Mouse (Mus musculus): ENCODE results near the gene Ltbp3. TPM values are rescaled to one million over a fixed set of nuclear protein-coding genes. Genes with fewer than 3 reads are reported as not detected.

Gene Ltbp3
- polyA plus RNA-seq, 2 experiments: 99.8 to 341 TPM

GRCm38 (mm10) chr19:5724549-5724941 is 16.2 kb upstream of the Ltbp3 start:
- H3K4me1 ChIP-seq (ENCODE audit: control insufficient read depth, insufficient read depth, low read length): peaks cover 29% of the 10 kb centered on the region
- H3K36me3 ChIP-seq (ENCODE audit: control insufficient read depth, insufficient read depth, low read length): peaks cover 41% of the 10 kb centered on the region
- H3K27ac ChIP-seq (replicated peaks; ENCODE audit: low read depth, low read length): no peak overlapping the region
- peak overlapping the region; percentile 5; the same call in 1 of the 2 replicates for H3K9ac ChIP-seq (ENCODE audit: low read depth, low read length, severe bottlenecking)
- 66% methylated on average over 7 of the region's 7 CpGs for WGBS
- H3K4me2 ChIP-seq (replicated peaks; ENCODE audit: low read depth, low read length, severe bottlenecking): peak overlapping the region; percentile 61; the same call in 1 of the 2 replicates
- no peaks in the 10 kb centered on the region for H3K9me3 ChIP-seq (ENCODE audit: control insufficient read depth, low read length)
- ATAC-seq (ENCODE audit: low FRiP score, low read depth) (no peak), DNase-seq (ENCODE audit: low spot score) (no peak)
- no peak for TF ChIP-seq POLR2A (IDR thresholded peaks at IDR 0.05; ENCODE audit: borderline replicate concordance, extremely low read depth, insufficient read depth, insufficient read length)
- peak overlapping the region; percentile 41; the same call in 1 of the 2 replicates for H3K4me3 ChIP-seq (replicated peaks; ENCODE audit: low read length)
- H3K27me3 ChIP-seq (ENCODE audit: control insufficient read depth, insufficient read depth, low read length): no peaks in the 10 kb centered on the region

- Histone ChIP-seq H3K4me3 (replicated peaks; ENCODE audit: low read length) (peak overlapping the region; percentile 41), H3K9ac (ENCODE audit: low read depth, low read length, severe bottlenecking) (peak overlapping the region; percentile 60), H3K36me3 (ENCODE audit: control insufficient read depth, insufficient read depth, low read length) (peaks cover 39% of the 10 kb centered on the region), H3K4me2 (replicated peaks; ENCODE audit: low read depth, low read length, severe bottlenecking) (peak overlapping the region; percentile 61), H3K9me3 (ENCODE audit: control insufficient read depth, low read length) (no peaks in the 10 kb centered on the region), H3K4me1 (ENCODE audit: control insufficient read depth, insufficient read depth, low read length) (peaks cover 32% of the 10 kb centered on the region), H3K27ac (replicated peaks; ENCODE audit: low read depth, low read length) (0 out of 2 replicates have a peak overlapping the region, but pooled peaks have one; percentile 33), H3K27me3 (ENCODE audit: control insufficient read depth, insufficient read depth, low read length) (no peaks in the 10 kb centered on the region)
- ATAC-seq (ENCODE audit: low FRiP score, low read depth) (peak; percentile 35), DNase-seq (ENCODE audit: low spot score) (peak; percentile 64)
- 74% methylated on average over 12 of the region's 12 CpGs for WGBS
- no peak for TF ChIP-seq POLR2A (IDR thresholded peaks at IDR 0.05; ENCODE audit: borderline replicate concordance, extremely low read depth, insufficient read depth, insufficient read length)
These were observed 15.5 kb upstream of the Ltbp3 start for GRCm38 (mm10) chr19:5725029-5725707.

- peaks cover 37% of the 10 kb centered on the region for H3K4me1 ChIP-seq (ENCODE audit: control insufficient read depth, insufficient read depth, low read length)
- peak within 1 kb of the TSS; percentile 60 for H3K9ac ChIP-seq (ENCODE audit: low read depth, low read length, severe bottlenecking)
- H3K4me3 ChIP-seq (replicated peaks; ENCODE audit: low read length): peak within 1 kb of the TSS; percentile 91
- TF ChIP-seq POLR2A (IDR thresholded peaks at IDR 0.05; ENCODE audit: borderline replicate concordance, extremely low read depth, insufficient read depth, insufficient read length): no peak
- H3K9me3 ChIP-seq (ENCODE audit: control insufficient read depth, low read length): no peaks in the 10 kb centered on the region
- H3K4me2 ChIP-seq (replicated peaks; ENCODE audit: low read depth, low read length, severe bottlenecking): peak within 1 kb of the TSS; percentile 88
- peak within 1 kb of the TSS; percentile 33; the same call in 1 of the 2 replicates for H3K27ac ChIP-seq (replicated peaks; ENCODE audit: low read depth, low read length)
- ATAC-seq (ENCODE audit: low FRiP score, low read depth): no peak
- no peaks in the 10 kb centered on the region for H3K27me3 ChIP-seq (ENCODE audit: control insufficient read depth, insufficient read depth, low read length)
- DNase-seq (ENCODE audit: low spot score): peak; percentile 49
- 14% methylated on average over 36 of the region's 49 CpGs for WGBS
- H3K36me3 ChIP-seq (ENCODE audit: control insufficient read depth, insufficient read depth, low read length): peaks cover 35% of the 10 kb centered on the region
These were observed 14.8 kb upstream of the Ltbp3 start, which contains the start of gene Ehbp1l1 for GRCm38 (mm10) chr19:5725767-5726515. TSS of gene Ehbp1l1 (minus strand) at chr19:5726317.

GRCm38 (mm10) chr19:5726961-5727578 is 13.6 kb upstream of the Ltbp3 start:
- Histone ChIP-seq H3K4me1 (ENCODE audit: control insufficient read depth, insufficient read depth, low read length) (peaks cover 42% of the 10 kb centered on the region), H3K36me3 (ENCODE audit: control insufficient read depth, insufficient read depth, low read length) (peaks cover 24% of the 10 kb centered on the region), H3K9ac (ENCODE audit: low read depth, low read length, severe bottlenecking) (peak overlapping the region; percentile 35), H3K9me3 (ENCODE audit: control insufficient read depth, low read length) (no peaks in the 10 kb centered on the region), H3K27me3 (ENCODE audit: control insufficient read depth, insufficient read depth, low read length) (no peaks in the 10 kb centered on the region), H3K4me2 (replicated peaks; ENCODE audit: low read depth, low read length, severe bottlenecking) (peak overlapping the region; percentile 88), H3K27ac (replicated peaks; ENCODE audit: low read depth, low read length) (no peak overlapping the region), H3K4me3 (replicated peaks; ENCODE audit: low read length) (peak overlapping the region; percentile 91)
- no peak for DNase-seq (ENCODE audit: low spot score)
- no peak for ATAC-seq (ENCODE audit: low FRiP score, low read depth)
- no peak for TF ChIP-seq POLR2A (IDR thresholded peaks at IDR 0.05; ENCODE audit: borderline replicate concordance, extremely low read depth, insufficient read depth, insufficient read length)
- WGBS: 74% methylated on average over 15 of the region's 15 CpGs

GRCm38 (mm10) chr19:5727701-5728100 is 13.0 kb upstream of the Ltbp3 start:
- H3K4me2 ChIP-seq (replicated peaks; ENCODE audit: low read depth, low read length, severe bottlenecking): peak overlapping the region; percentile 88
- 2% methylated on average over 14 of the region's 14 CpGs for WGBS
- no peak for ATAC-seq (ENCODE audit: low FRiP score, low read depth)
- peaks cover 18% of the 10 kb centered on the region for H3K36me3 ChIP-seq (ENCODE audit: control insufficient read depth, insufficient read depth, low read length)
- no peaks in the 10 kb centered on the region for H3K27me3 ChIP-seq (ENCODE audit: control insufficient read depth, insufficient read depth, low read length)
- peaks cover 42% of the 10 kb centered on the region for H3K4me1 ChIP-seq (ENCODE audit: control insufficient read depth, insufficient read depth, low read length)
- peak overlapping the region; percentile 91 for H3K4me3 ChIP-seq (replicated peaks; ENCODE audit: low read length)
- no peak overlapping the region for H3K27ac ChIP-seq (replicated peaks; ENCODE audit: low read depth, low read length)
- no peak for TF ChIP-seq POLR2A (IDR thresholded peaks at IDR 0.05; ENCODE audit: borderline replicate concordance, extremely low read depth, insufficient read depth, insufficient read length)
- peak overlapping the region; percentile 98 for H3K9ac ChIP-seq (ENCODE audit: low read depth, low read length, severe bottlenecking)
- DNase-seq (ENCODE audit: low spot score): peak; percentile 88
- H3K9me3 ChIP-seq (ENCODE audit: control insufficient read depth, low read length): no peaks in the 10 kb centered on the region
